Mouse (Mus musculus) right cerebral cortex, postnatal 36 days (tissue): ENCODE results near the gene Cstf3.

Source experiments
- DNase-seq, 2 experiments: peaks; one replicate each; pipeline ENCODE4 v3.0.0; 2022; ENCODE audit warnings: low spot score in 2 of 2, mixed read lengths in 1 of 2

Gene Cstf3

GRCm38 (mm10) chr2:104604718-104605117 is 14.4 kb downstream of the Cstf3 start:
- no peak for DNase-seq

- no peak for DNase-seq
Observed at GRCm38 (mm10) chr2:104605560-104605959, 15.2 kb downstream of the Cstf3 start.

GRCm38 (mm10) chr2:104614786-104615185 is 24.5 kb downstream of the Cstf3 start:
- no peak for DNase-seq

GRCm38 (mm10) chr2:104615985-104616711 is 25.8 kb downstream of the Cstf3 start:
- no peak for DNase-seq

GRCm38 (mm10) chr2:104658659-104659058 is 68.3 kb downstream of the Cstf3 start:
- DNase-seq, result no peak

- no peak for DNase-seq
Observed at GRCm38 (mm10) chr2:104663372-104664100, 73.2 kb downstream of the Cstf3 start.

- no peak for DNase-seq
Observed at GRCm38 (mm10) chr2:104669122-104669804, 78.9 kb downstream of the Cstf3 start.

GRCm38 (mm10) chr2:104671724-104672123 is 81.4 kb downstream of the Cstf3 start:
- no peak for DNase-seq

GRCm38 (mm10) chr2:104677326-104677725 is 87.0 kb downstream of the Cstf3 start:
- no peak for DNase-seq

- no peak for DNase-seq
Observed at GRCm38 (mm10) chr2:104684771-104685170, 94.4 kb downstream of the Cstf3 start.

- DNase-seq, result peak; percentile 50 to 62
Observed at GRCm38 (mm10) chr2:104685418-104685817, 95.1 kb downstream of the Cstf3 start.

GRCm38 (mm10) chr2:104687261-104687660 is 96.9 kb downstream of the Cstf3 start:
- no peak for DNase-seq

- DNase-seq, result no peak
Observed at GRCm38 (mm10) chr2:104688321-104688720, 98.0 kb downstream of the Cstf3 start.

GRCm38 (mm10) chr2:104688724-104689123 is 98.4 kb downstream of the Cstf3 start:
- DNase-seq, result no peak

- DNase-seq, result no peak
Observed at GRCm38 (mm10) chr2:104690720-104691119, 100.4 kb downstream of the Cstf3 start.

- DNase-seq, result no peak
Observed at GRCm38 (mm10) chr2:104692551-104692950, 102.2 kb downstream of the Cstf3 start.

GRCm38 (mm10) chr2:104699659-104700058 is 109.3 kb downstream of the Cstf3 start:
- no peak for DNase-seq

GRCm38 (mm10) chr2:104703158-104703557 is 112.8 kb downstream of the Cstf3 start:
- DNase-seq, result no peak

- DNase-seq, result no peak
Observed at GRCm38 (mm10) chr2:104704355-104704754, 114.0 kb downstream of the Cstf3 start.

GRCm38 (mm10) chr2:104709786-104710337 is 119.5 kb downstream of the Cstf3 start:
- DNase-seq, result no peak

GRCm38 (mm10) chr2:104710670-104711370 is 120.5 kb downstream of the Cstf3 start:
- DNase-seq, result no peak
